Mouse (Mus musculus) E14TG2a.4 (cell line): ENCODE measurements at regions not wholly inside any gene's neighbourhood (a gene's known extent, or its start where the extent isn't known, plus 50 kb on each side); places are given as distances from the start of the nearest gene placed in this dataset.

Experiments
- CTCF ChIP-seq: conservative IDR thresholded peaks from 2 replicates; pipeline ENCODE4 v1.5.1; 2014; ENCODE audit warnings: low read length
- POU5F1 ChIP-seq: IDR thresholded peaks from 2 replicates; pipeline ENCODE4 v1.6.1; 2014; ENCODE audit warnings: low read length, borderline replicate concordance

DNA sequence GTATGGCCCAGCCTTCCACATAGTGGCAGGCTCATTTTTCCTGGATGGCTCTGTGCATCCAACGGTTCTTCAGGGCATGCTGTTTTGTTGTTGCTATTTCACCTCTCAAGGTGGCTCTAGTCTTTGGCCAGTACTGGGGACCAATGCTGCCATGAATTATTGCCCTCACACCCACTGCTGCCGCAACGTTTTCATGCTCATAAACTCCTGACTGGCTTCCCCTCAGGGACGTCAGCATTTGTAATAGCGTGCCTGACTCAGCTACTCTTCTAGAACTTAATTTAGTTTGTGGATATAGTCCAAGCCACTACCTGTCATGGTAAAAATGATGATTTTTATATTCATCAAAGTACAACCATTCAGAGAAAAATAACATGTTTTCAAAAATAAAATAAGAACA lies 2242.0 kb downstream of the 4930444P10Rik start:
- TF ChIP-seq CTCF, result no peak
- no peak for TF ChIP-seq POU5F1
